Comparison of ENCODE assay signal across 11 mouse cellular contexts in genomic region chr15:97590732-97591292, GRCm38 (mm10).
DNase-seq lines count a peak whose midpoint lies in the region; ATAC-seq and TF ChIP-seq lines count a peak whose summit lies in the region.
"Had no signal": no experiment of that assay in that cellular context is flagged by ENCODE, and none has a peak within 500 bp of the region (broad histone marks: within the 10 kb centered on the region; RNA-seq: fewer than 3 reads in every experiment).

No protein-coding gene starts in this region.

- 60% methylated on average over 7 of the region's 7 CpGs for WGBS in kidney, postnatal 0 days
- WGBS in liver, embryonic 13.5 days (ENCODE audit: insufficient replicate concordance): 13% methylated on average over 7 of the region's 7 CpGs

- no peak for ATAC-seq in kidney, postnatal 0 days (replicated peaks; ENCODE audit: low FRiP score, low read depth)
- peak; percentile 93 for ATAC-seq in granulocyte monocyte progenitor cell, adult 5-6 weeks (replicated peaks; ENCODE audit: poor library complexity, severe bottlenecking)
- ATAC-seq in liver, embryonic 13.5 days (ENCODE audit: low read depth): peak; percentile 51

- no peak overlapping the region for H3K4me2 ChIP-seq in kidney, postnatal 0 days (ENCODE audit: low read length)
- H3K4me2 ChIP-seq in liver, embryonic 13.5 days: no peak overlapping the region

- no peak overlapping the region for H3K9ac ChIP-seq in kidney, postnatal 0 days (ENCODE audit: low read depth, low read length)
- H3K9ac ChIP-seq in liver, embryonic 13.5 days: no peak overlapping the region

- peak; percentile 37 for DNase-seq in kidney, postnatal 0 days (ENCODE audit: low spot score)
- DNase-seq in kidney, adult 18-20 months: no peak
- DNase-seq in liver, embryonic 13.5 days: peak; percentile 13
- DNase-seq in naive thymus-derived CD4-positive, alpha-beta T cell, adult 2 months (ENCODE audit: low read depth): peak; percentile 42
- DNase-seq in ovary, postnatal 36 days (ENCODE audit: low spot score): no peak
- no peak for DNase-seq in neural tube, embryonic 10.5 days (ENCODE audit: extremely low spot score, low spot score)
- no peak for DNase-seq in spleen, adult 18-20 months
- DNase-seq: layer of hippocampus, adult 9-11 months; right cerebral cortex, postnatal 25 days; thymus, postnatal 4 days had no signal

- no peak for TF ChIP-seq CTCF in kidney, postnatal 0 days (IDR thresholded peaks at IDR 0.05; ENCODE audit: low read depth)

- H3K27me3 ChIP-seq in kidney, postnatal 0 days (ENCODE audit: insufficient read depth, low read length): no peaks in the 10 kb centered on the region
- no peaks in the 10 kb centered on the region for H3K27me3 ChIP-seq in liver, embryonic 13.5 days

- 0 out of 2 replicates have a peak, but pooled peaks cover 3% of the 10 kb centered on the region for H3K4me1 ChIP-seq in kidney, postnatal 0 days (replicated peaks; ENCODE audit: insufficient read depth, low read length)
- peaks cover 19% of the 10 kb centered on the region for H3K4me1 ChIP-seq in liver, embryonic 13.5 days (replicated peaks)

- H3K36me3 ChIP-seq in kidney, postnatal 0 days (ENCODE audit: insufficient read depth, low read length): no peaks in the 10 kb centered on the region
- H3K36me3 ChIP-seq in liver, embryonic 13.5 days: no peaks in the 10 kb centered on the region

- no peaks in the 10 kb centered on the region for H3K9me3 ChIP-seq in kidney, postnatal 0 days (replicated peaks; ENCODE audit: low read length)
- H3K9me3 ChIP-seq in liver, embryonic 13.5 days (replicated peaks): no peaks in the 10 kb centered on the region

- no peak overlapping the region for H3K4me3 ChIP-seq in kidney, postnatal 0 days (replicated peaks; ENCODE audit: low read depth, low read length)
- no peak overlapping the region for H3K4me3 ChIP-seq in liver, embryonic 13.5 days (replicated peaks)

- H3K27ac ChIP-seq in kidney, postnatal 0 days: peak overlapping the region; percentile 13; the same call in 1 of the 2 replicates
- H3K27ac ChIP-seq in liver, embryonic 13.5 days: peak overlapping the region; percentile 65

Comparison
In these comparisons a context has a peak if more than half of its experiments do, and no peak if none do; other contexts are left out.
1. DNase-seq: peak in kidney, postnatal 0 days (single experiment), liver, embryonic 13.5 days (single experiment) and naive thymus-derived CD4-positive, alpha-beta T cell, adult 2 months (single experiment); none in kidney, adult 18-20 months (single experiment), ovary, postnatal 36 days (single experiment), neural tube, embryonic 10.5 days (single experiment) and spleen, adult 18-20 months (0 of 2).